Mouse (Mus musculus) thymus, postnatal 10 days (tissue): Measurements from ENCODE around the gene Lim2.
A peak's percentile ranks its signal among the peaks of the same experiment; 100 is the strongest.

Experiments
- DNase-seq, 2 experiments: peaks; one replicate each; pipeline ENCODE4 v3.0.0; 2021; ENCODE audit warnings: low spot score in 2 of 2

Gene Lim2

DNA sequence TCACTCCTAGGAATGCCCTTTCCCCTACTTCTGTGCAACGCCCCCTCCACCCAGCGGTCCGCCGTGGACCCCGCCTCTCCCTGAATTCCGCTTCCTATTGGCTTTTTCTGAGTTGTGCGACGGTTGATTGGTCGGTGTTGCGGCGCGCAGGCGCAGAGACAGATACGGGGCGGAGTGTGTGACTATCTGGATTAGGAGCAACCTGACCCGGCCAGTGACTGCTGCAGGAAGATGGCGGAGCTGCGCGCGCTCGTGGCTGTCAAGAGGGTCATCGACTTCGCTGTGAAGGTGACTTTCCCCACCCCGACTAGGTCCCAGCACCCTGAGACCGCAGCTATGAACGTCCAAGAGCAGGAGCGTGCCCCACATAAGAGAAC lies 16.4 kb downstream of the Lim2 start, which contains the start of the genes Etfb and Gm45233:
Etfb (plus strand) TSS at position 167 of the 377 bp plus-strand sequence.
Gm45233 (plus strand) TSS at position 212 of the 377 bp plus-strand sequence.
- DNase-seq = peak; percentile 82

DNA sequence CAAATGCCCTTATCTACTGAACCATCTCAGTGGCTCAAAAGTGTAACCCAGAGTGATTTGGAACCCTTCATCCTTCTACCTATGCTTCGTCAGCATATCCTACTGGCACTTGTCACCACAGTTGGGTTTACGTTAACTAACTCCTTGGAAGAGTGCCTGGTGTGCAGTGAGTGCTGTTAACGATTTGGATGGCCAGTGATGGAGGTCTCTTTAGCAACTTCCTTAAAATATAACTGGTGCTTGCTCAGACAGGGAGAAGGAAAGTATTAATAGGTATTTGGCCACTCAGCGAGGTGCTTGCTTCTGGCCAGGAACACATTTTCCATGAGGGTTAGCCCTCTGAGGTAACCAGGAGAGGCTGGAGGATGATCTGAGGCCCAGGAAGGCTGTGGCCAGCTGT lies 20.3 kb downstream of the Lim2 start:
- no peak for DNase-seq

DNA sequence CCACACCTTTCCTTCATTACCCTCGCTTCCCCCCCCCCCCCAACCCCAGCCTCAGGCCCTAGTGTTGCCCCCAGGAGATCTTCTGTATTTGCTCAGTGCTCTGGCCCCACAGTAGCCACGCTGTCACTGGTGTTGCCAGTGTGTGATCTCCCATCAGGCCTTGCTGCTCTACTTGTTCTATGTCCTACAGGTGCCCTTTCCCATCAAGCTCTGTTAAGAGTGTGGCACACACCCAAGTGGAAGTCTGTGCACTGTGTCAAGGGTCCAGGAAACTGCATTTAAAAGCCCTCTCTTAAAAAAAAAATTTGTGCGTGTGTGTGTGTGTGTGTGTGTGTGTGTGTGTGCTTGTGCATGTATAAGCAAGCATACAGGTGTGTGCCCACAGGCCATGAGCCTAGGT lies 20.8 kb downstream of the Lim2 start:
- no peak for DNase-seq

DNA sequence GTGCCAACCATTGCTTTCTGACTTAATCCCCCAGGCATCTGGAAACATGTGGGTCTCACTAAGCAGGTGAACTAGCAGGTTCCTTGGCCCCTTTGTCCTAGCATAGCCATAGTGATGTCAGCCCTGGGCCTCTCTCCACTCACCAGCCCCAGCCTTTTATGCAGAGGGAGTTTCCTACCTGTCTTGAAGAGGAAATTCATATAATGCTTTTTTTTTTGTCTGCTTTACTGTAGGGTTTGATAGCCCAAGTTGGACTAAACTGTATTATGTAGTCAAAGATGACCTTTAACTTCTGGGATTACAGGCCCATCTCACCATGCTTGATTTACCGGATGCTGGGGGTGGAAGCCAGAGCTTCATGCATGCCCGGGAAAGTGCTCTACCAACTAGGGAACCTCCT lies 22.3 kb downstream of the Lim2 start:
- no peak for DNase-seq

DNA sequence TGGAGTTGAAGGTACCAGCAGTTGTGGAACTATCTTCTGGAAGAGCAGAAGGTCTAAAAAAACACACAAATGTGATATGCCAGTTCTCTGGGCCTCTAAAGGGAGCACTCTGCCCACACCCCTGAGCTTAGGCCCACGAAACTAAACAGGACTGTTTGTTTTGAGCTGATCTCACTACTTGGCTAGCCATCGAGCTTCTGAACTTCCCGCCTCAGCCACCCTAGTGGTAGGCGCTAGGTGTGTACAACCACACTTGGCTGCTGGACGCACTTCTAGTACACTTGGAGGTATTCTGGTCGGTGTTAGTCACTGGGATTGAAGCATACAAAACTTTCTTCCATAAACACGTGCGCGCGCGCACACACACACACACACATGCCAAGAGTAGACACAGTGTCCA lies 24.3 kb downstream of the Lim2 start:
- no peak for DNase-seq

DNA sequence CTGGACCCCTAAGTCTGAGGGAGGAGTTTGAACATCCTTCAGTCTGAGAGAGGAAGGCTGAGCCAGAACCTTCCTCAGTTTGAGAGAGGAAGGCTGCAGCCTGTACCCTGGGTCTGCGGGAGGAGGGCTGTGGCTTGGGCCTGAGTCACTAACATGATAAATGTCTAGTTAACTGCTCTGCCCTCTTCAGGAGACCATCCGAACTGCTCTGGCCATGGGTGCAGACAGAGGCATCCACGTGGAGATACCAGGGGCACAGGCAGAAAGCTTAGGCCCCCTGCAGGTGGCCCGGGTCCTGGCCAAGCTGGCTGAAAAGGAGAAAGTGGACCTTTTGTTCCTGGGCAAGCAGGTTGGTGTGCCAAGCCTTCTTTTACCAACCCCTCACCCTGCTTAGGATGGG lies 25.1 kb downstream of the Lim2 start:
- no peak for DNase-seq

DNA sequence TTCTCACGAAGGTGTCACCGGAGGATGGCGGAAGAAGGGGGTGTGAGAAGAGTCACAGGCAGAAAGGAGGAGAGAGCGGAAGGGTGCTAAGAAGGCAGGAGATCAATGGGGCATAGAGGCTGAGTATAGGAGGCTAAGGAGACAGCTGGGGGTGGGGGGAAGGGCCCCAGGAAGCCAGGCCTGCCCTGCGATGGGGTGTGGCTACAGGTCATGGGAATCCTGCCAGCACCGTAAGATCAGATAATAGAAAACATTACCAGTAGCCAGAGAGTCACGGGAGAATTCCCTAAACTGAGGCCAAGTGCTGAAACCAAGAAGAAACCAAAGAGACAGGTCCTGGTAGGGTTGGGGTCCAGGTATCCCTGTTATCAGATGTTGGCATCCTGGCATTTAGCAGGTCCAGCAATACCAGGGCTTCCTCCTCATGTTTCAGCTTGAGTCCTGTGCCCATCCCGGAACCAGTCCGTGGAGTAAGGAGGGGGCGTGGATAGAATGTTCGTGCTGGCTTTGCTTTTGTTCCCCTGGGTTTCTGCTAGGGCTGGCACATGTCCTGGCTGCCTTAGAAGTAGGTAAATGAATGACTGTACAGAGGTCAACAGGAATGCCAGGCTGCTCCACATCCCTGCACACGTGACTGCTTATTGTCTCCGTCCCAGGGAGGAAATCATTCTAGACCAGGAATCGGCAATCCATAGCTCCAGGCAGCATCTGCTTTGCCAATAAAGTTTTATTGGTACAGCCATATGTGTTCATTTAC lies 26.3 kb downstream of the Lim2 start:
- no peak for DNase-seq

DNA sequence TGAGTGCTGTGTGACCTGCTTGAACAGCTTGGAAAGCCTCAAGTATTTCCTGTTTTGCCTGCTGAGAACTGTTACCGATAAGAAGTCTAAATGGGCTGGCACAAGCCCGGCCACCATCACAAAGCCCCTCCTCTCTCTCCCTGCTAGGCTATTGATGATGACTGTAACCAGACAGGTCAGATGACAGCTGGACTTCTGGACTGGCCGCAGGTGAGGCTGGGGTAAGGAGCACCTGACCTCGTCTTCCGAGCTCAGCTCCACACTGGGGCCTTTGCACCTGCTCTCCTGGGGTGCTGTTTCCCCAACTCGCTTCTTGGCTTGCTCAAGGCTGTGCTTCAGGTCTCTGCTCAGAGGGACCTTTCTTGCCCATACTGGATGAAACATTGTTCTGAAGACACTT lies 26.9 kb downstream of the Lim2 start:
- DNase-seq = no peak

DNA sequence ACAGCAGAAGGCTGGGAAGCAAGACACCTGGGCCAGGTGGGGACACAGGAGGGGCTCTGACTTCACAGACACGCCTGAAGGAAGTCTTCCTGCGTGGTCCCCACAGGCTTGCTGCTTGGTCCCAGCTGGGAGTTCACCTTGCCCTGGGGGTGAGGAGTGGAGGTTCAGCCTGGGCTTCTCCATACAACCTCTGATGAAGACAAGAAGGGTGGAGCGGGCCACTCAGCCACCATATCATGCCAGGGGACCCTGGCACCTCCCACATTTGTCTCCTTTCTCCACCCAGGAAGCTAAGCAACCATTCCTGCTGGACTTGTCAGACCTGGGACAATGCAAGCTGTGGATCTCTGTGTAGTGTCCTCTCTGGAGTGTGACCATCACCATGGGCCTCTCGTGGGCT lies 35.4 kb downstream of the Lim2 start, which contains the start of gene Vsig10l:
Vsig10l (plus strand) TSS at position 301 of the 400 bp plus-strand sequence.
- DNase-seq = no peak

DNA sequence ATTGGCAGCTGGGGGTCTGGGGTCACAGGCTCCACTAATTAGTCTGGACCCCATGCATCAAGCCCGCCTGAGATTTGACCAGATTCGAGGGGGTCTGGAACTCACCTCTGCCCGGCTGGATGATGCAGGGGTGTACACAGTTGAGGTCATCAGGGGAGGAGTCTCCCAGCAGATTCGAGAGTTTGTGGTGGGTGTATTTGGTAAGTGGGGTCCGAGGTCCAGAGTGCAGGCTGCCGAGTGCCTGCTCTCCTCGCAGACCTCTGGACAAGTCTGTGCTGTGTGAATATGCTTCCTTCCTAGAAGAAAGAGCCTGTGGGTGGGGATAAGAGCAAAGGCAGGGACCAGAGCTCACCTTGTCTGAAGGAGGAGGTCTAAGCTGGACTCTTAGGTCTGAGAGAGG lies 36.5 kb downstream of the Lim2 start:
- no peak for DNase-seq

DNA sequence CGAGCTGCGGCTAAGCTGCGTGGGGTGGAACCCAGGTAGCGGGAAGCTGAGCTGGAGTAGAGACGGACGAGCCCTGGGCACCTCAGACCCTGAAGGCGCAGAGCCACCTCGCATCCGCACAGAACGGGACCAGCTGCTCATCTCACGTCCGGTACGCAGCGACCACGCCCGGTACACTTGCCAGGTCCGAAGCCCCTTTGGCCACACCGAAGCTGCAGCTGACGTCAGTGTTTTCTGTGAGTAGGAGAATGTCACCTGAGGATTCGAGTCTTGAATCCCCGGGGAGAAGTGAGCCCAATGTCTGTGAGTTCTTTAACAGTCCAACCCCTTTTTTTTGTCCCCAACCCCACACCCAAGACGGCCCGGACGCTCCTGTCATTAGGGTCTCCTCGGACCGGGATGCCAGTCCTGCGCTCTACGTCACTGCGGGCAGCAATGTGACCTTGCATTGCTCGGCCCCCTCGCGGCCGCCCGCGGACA lies 37.4 kb downstream of the Lim2 start:
- DNase-seq = no peak

DNA sequence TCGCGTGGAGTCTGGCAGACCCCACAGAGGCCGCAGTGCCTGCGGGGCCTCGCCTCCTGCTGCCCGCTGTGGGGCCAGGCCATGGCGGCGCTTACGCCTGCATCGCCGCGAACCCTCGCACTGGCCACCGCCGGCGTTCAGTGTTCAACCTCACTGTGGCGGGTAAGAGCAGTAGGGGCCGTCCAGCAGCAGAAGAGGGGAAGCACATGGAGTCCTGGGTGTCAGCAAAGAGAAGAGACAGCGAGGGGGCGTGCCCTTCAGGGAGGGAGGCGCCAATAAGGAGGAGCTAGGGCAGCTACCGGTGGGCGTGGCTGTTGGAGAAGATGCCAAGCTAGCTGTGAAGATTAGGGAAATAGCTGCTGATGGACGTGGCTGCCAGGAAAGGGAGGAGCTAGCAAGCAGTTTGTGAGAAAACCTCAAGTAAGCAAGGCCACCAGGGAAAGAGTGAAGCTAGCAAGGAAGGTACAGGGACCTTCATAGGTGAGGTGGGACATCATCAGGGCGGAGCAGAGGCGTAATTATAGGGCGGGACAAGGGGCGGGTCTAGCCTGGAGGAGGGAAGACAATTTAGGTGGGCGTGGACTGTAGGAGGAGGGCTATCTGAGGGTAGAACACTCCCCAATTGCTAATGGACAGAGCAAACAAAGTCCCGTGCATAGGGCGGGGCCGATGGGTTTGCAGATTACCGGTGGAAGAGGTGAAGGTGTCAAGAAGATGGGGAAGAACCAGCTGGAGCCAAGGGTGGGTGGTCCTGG lies 38.1 kb downstream of the Lim2 start:
- DNase-seq = peak; percentile 58 to 63

DNA sequence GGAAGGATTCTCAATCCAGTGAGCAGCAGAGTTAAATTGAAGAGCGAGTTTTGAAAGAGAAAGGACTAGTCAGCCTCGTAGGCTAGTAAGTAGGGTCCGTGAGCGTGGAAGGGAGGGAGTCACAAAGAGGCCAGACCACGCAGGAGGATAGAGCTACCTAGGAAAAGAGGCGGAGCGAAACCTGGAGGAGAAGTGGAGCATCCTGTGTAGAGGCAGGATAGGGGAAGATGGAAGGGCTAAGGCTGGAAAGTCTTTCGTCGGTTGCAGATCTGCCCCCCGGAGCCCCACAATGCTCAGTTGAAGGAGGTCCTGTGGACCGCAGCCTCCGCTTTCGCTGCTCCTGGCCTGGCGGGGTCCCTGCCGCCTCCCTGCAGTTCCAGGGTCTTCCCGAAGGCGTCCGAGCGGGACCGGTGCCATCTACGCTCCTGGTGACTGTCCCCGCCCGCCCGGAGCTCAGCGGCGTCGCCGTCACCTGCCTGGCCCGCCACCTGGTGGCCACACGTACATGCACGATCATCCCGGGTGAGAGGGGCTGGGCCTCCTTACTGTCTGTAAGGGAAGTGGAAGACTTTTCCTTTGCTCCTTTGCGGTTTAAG lies 38.7 kb downstream of the Lim2 start:
- DNase-seq = peak; percentile 64 to 82

DNA sequence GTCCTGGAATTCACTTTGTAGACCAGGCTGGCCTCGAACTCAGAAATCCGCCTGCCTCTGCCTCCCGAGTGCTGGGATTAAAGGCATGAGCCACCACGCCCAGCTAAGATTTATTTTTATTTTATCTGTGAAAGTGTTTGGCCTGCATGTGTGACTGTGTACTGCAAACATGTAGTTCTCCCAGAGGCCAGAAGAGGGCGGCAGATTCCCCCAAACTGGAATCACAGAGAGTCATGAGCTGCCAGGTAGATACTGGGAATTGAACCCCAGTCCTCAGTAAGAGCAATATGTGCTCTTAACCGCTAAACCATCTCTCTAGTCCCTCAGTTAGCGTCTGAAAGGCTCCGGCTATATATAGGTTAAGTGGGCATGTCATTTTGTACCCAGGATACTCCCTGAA lies 42.9 kb downstream of the Lim2 start:
- peak in 1 of 2 experiments; percentile 46 for DNase-seq

DNA sequence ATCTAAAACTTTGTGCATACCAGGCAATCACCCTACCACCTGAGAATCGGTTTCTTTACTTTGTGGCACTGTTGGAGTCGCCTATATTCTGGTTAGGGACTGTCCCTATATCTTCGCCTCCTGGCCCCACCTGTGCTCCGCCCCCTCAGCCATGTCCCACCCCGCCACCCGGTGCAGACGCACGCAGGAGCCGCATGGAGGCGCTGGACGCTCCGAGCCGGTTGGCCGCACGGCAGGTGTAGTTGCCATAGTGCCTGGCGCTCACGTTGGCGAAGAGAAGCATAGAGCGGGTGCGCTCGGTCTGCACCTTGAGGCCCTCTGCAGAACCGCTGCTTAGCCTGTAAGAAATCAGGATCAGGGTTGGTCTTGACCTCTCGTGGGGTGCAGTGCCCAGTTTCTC lies 48.2 kb downstream of the Lim2 start:
- no peak for DNase-seq

DNA sequence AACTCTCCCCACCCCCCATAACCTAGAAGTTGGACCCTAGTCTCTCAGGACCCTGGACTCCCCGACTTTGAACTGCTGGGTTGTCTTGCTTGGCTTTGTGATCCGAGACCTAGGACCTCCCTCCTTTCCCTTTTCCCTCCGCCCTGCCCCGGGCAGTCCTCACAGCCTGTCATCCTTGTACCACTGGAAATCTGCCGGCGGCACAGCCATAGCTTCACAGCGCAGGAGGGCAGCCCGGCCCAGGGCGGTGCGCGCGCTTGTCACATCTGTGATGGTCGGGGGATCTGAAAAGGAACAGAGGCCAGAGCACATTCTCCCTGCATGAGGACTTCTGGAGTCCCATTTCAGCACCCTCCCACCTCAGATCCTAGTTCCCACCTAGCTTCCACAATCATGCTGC lies 48.9 kb downstream of the Lim2 start:
- no peak for DNase-seq

DNA sequence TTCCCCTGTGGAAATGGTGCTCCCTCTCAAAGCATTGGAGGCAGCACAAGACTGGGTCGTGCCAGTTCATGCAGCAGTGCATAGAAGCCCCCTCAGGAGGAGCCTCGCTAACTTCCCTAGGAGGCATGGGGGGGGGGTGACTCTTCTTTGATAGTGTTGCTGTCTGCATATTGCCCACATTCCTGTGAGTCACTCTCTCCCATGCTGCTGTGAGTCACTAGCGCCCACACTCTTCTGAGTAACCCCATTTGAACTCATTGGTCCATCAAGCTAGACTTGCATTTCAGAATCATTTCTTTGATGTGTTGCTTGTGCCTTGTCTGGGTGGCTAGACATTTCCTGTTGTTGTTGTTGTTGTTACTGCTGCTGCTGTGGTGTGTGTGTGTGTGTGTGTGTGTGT lies 53.7 kb downstream of the Lim2 start:
- no peak for DNase-seq

DNA sequence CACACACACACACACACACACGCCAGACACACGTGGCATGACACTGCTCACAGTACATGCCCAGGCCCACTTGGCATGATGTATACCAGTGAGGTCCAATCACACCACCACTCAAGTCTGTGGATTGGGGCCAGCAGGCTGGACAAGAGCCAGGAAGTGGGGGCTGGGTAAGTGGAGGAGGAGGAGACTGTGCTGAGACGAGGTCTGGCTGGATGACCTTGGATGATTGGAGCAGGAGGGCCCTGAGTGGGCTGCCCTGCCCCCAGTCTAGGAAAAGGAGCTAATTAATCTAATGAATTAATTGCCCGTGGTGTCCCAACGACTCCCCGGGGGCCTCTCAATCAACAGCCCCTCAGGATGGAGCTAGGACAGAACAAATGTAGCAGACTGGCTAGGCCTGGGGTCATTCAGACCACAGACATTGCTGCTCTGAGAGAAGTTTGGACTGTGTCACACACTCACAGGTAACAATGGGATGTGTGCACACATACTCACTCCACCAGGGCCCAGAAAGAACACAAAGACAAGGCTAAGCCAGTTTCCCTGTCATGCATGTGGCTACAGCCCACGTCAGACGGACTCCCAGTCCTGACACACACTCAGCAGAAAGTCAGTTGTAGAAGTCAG lies 54.7 kb downstream of the Lim2 start:
- no peak for DNase-seq

DNA sequence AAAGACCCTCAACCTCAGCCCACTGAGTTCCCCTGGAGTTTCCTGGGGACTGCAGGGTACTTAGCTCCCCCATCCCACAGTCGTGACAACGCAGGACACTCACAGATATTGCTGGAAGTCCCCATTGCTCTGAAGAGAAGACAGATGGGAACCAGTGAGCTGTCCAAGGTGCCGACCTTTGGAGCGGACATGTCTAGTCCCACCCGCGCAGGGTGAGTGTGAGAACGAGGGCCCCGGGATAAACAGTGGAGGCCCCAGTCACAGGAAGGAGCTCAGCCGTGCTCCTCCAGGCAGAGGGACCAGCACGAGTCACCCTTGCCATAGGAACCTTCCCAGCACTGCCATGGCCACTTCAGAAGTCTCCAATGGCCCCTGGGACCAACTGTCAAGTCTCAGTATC lies 55.8 kb downstream of the Lim2 start:
- no peak for DNase-seq
